In the genomic region with DNA sequence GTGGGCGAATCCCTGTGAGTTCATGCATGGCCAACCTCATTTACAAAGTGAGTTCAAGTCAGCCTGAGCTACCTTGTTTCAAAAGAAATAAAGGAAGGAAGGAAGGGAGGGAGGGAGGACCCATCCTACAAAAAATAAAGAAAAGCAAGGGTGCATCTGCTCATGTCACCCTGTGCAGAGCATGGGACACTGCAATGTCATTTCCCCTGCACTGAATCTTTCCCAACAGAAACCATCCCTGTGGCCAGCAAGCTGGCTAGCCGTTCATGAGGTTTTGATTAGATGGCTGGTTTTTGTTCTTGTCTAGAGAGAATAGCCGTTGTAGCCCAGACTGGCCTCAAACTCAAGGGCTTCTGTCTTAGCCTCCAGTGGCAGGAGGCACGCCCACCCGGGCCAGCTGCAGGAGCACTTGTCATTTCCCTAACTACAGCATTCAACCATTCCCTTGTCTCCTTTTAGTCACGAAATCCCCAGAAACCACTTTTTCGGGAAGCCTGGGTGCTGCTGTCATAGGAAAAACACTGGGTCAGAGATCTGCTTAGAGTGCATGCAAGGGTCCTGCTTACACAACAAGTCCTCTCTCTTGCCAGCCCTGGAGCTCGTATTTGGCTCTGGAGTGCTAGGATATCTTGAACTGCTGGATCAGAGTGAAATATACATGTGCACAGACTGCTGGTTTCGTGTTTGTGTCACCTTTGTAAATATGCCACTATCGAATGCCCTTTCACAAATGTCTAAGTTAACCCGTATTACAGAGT, we compare ENCODE assay signal across 18 mouse cellular contexts. TPM values are rescaled to one million over a fixed set of nuclear protein-coding genes. Genes with fewer than 3 reads are reported as not detected.
A peak's percentile ranks its signal among the peaks of the same experiment; 100 is the strongest.
DNase-seq lines count a peak whose midpoint lies in the region; ATAC-seq and TF ChIP-seq lines count a peak whose summit lies in the region.
"Had no signal": no experiment of that assay in that cellular context is flagged by ENCODE, and none has a peak within 500 bp of the region (broad histone marks: within the 10 kb centered on the region; RNA-seq: fewer than 3 reads in every experiment).

No protein-coding gene starts in this region.

- no peak overlapping the region for H3K4me3 ChIP-seq in liver, adult 2 months (ENCODE audit: insufficient read depth, low read depth, low read length)
- no peak overlapping the region for H3K4me3 ChIP-seq in liver, embryonic 12.5 days
- H3K4me3 ChIP-seq in hindbrain, embryonic 12.5 days = no peak overlapping the region
- H3K4me3 ChIP-seq: forebrain, embryonic 13.5 days; heart, embryonic 15.5 days; limb, embryonic 13.5 days; midbrain, embryonic 13.5 days had no signal

- H3K27me3 ChIP-seq in liver, adult 2 months (ENCODE audit: control insufficient read depth, insufficient read depth, low read length) = no peaks in the 10 kb centered on the region
- H3K27me3 ChIP-seq in liver, embryonic 12.5 days (replicated peaks) = no peaks in the 10 kb centered on the region
- no peaks in the 10 kb centered on the region for H3K27me3 ChIP-seq in hindbrain, embryonic 12.5 days
- H3K27me3 ChIP-seq: forebrain, embryonic 13.5 days; heart, embryonic 15.5 days; limb, embryonic 13.5 days; midbrain, embryonic 13.5 days had no signal

- TF ChIP-seq CTCF in liver, adult 2 months (IDR thresholded peaks at IDR 0.05; ENCODE audit: low read depth, low read length) = no peak

- no peak for TF ChIP-seq POLR2A in liver, adult 2 months (IDR thresholded peaks at IDR 0.05; ENCODE audit: extremely low read depth, insufficient read depth, low read length)

- H3K27ac ChIP-seq in liver, adult 2 months (replicated peaks; ENCODE audit: insufficient read depth, low read depth, low read length) = peak overlapping the region; percentile 92
- H3K27ac ChIP-seq in liver, embryonic 12.5 days = no peak overlapping the region
- H3K27ac ChIP-seq in hindbrain, embryonic 12.5 days = no peak overlapping the region
- H3K27ac ChIP-seq: forebrain, embryonic 13.5 days; heart, embryonic 15.5 days; limb, embryonic 13.5 days; midbrain, embryonic 13.5 days had no signal

- no peak overlapping the region for H3K4me2 ChIP-seq in liver, embryonic 12.5 days
- H3K4me2 ChIP-seq in hindbrain, embryonic 12.5 days (replicated peaks) = no peak overlapping the region
- H3K4me2 ChIP-seq: forebrain, embryonic 13.5 days; heart, embryonic 15.5 days; limb, embryonic 13.5 days; midbrain, embryonic 13.5 days had no signal

- peaks cover 20% of the 10 kb centered on the region for H3K4me1 ChIP-seq in liver, adult 2 months (ENCODE audit: control insufficient read depth, insufficient read depth, low read length)
- peaks cover 6% of the 10 kb centered on the region; the same call in 1 of the 2 replicates for H3K4me1 ChIP-seq in liver, embryonic 12.5 days
- no peaks in the 10 kb centered on the region for H3K4me1 ChIP-seq in hindbrain, embryonic 12.5 days
- H3K4me1 ChIP-seq: forebrain, embryonic 13.5 days; heart, embryonic 15.5 days; limb, embryonic 13.5 days; midbrain, embryonic 13.5 days had no signal

- no peaks in the 10 kb centered on the region for H3K79me2 ChIP-seq in liver, adult 2 months (ENCODE audit: control insufficient read depth, insufficient read depth, low read length)

- peak; percentile 30 for DNase-seq in adrenal gland, adult 2 months
- no peak for DNase-seq in adrenal gland, postnatal 4 days (ENCODE audit: low spot score in 2 of 2)
- DNase-seq in heart, adult 18-20 months = peak; percentile 40 to 62
- DNase-seq in heart, postnatal 4 days = no peak
- peak; percentile 95 for DNase-seq in liver, adult 2 months (ENCODE audit: extremely low read depth, low read depth, low spot score)
- no peak for DNase-seq in embryo, embryonic 10.5 days (ENCODE audit: low spot score)
- DNase-seq: adrenal gland, adult 8-10 months; cerebellum, adult 9-10 months; embryo, embryonic 11 days; kidney, postnatal 14 days; right cerebral cortex, postnatal 14 days had no signal

- peaks cover 22% of the 10 kb centered on the region; the same call in 1 of the 2 replicates for H3K36me3 ChIP-seq in liver, adult 2 months (ENCODE audit: control insufficient read depth, insufficient read depth, low read length)
- 0 out of 2 replicates have a peak, but pooled peaks cover 8% of the 10 kb centered on the region for H3K36me3 ChIP-seq in liver, embryonic 12.5 days
- H3K36me3 ChIP-seq in hindbrain, embryonic 12.5 days = peaks cover 28% of the 10 kb centered on the region

- no peaks in the 10 kb centered on the region for H3K9me3 ChIP-seq in liver, embryonic 12.5 days (replicated peaks)
- H3K9me3 ChIP-seq in hindbrain, embryonic 12.5 days (replicated peaks) = no peaks in the 10 kb centered on the region
- H3K9me3 ChIP-seq: forebrain, embryonic 13.5 days; heart, embryonic 15.5 days; limb, embryonic 13.5 days; midbrain, embryonic 13.5 days had no signal

- ATAC-seq in liver, embryonic 12.5 days = no peak
- no peak for ATAC-seq in hindbrain, embryonic 12.5 days (ENCODE audit: low FRiP score)
- ATAC-seq: forebrain, embryonic 13.5 days; inflammation-experienced regulatory T-cells, adult 6 months; midbrain, embryonic 13.5 days had no signal

- peak overlapping the region; percentile 44 for H3K9ac ChIP-seq in liver, adult 2 months (ENCODE audit: low read depth, low read length)
- H3K9ac ChIP-seq in liver, embryonic 12.5 days = no peak overlapping the region
- no peak overlapping the region for H3K9ac ChIP-seq in hindbrain, embryonic 12.5 days
- H3K9ac ChIP-seq: forebrain, embryonic 13.5 days; heart, embryonic 15.5 days; limb, embryonic 13.5 days; midbrain, embryonic 13.5 days had no signal

- 32% methylated on average over 11 of the region's 11 CpGs for WGBS in liver, adult 2 months
- 64% methylated on average over 11 of the region's 11 CpGs for WGBS in liver, embryonic 12.5 days (ENCODE audit: insufficient replicate concordance)
- WGBS in hindbrain, embryonic 12.5 days = 76% methylated on average over 11 of the region's 11 CpGs

RNA-seq across cellular contexts. Expression of gene Elmod3, which starts 16.4 kb away (rescaled TPM):
- 10 to 100 TPM; 12.9 to 25.6 TPM for total RNA-seq in adrenal gland, adult 2 months (2021)
- polyA plus RNA-seq in adrenal gland, adult 2 months (2012; rRNA removed) = 25.5 and 29.3 TPM in 2 replicates
- 10 to 100 TPM; 14.2 to 16.8 TPM for total RNA-seq in adrenal gland, postnatal 4 days (2021)
- total RNA-seq in heart, adult 18-20 months (2021) = 10 to 100 TPM; 11.6 to 12.6 TPM
- total RNA-seq in heart, postnatal 4 days (2021) = 10 to 100 TPM in 1 of 2 experiments, 1 to 10 TPM in 1; 7.6 to 10.2 TPM
- total RNA-seq in liver, adult 2 months (2014; rRNA removed) = 7.6 and 9.5 TPM in 2 replicates
- polyA plus RNA-seq in liver, adult 2 months (2012; rRNA removed) = 14.7 and 16.0 TPM in 2 replicates
- 6.8 and 7.6 TPM in 2 replicates for polyA plus RNA-seq in liver, embryonic 12.5 days (2016; fragmentation: Nextera tagmentation; extraction: Ambion mirVana)
- polyA plus RNA-seq in hindbrain, embryonic 12.5 days (2016; fragmentation: Nextera tagmentation; extraction: Ambion mirVana) = 17.6 and 18.1 TPM in 2 replicates

RNA-seq across cellular contexts. Expression of gene Retsat, which starts 16.5 kb away (rescaled TPM):
- 100 to 1,000 TPM; 390 to 465 TPM for total RNA-seq in adrenal gland, adult 2 months (2021)
- polyA plus RNA-seq in adrenal gland, adult 2 months (2012; rRNA removed) = 96.6 and 123 TPM in 2 replicates
- 100 to 1,000 TPM; 159 to 166 TPM for total RNA-seq in adrenal gland, postnatal 4 days (2021)
- total RNA-seq in heart, adult 18-20 months (2021) = 100 to 1,000 TPM; 199 to 208 TPM
- 100 to 1,000 TPM in 1 of 2 experiments, 10 to 100 TPM in 1; 91.3 to 105 TPM for total RNA-seq in heart, postnatal 4 days (2021)
- 151 and 180 TPM in 2 replicates for total RNA-seq in liver, adult 2 months (2014; rRNA removed)
- polyA plus RNA-seq in liver, adult 2 months (2012; rRNA removed) = 303 and 340 TPM in 2 replicates
- polyA plus RNA-seq in liver, embryonic 12.5 days (2016; fragmentation: Nextera tagmentation; extraction: Ambion mirVana) = 15.3 and 16.6 TPM in 2 replicates
- polyA plus RNA-seq in hindbrain, embryonic 12.5 days (2016; fragmentation: Nextera tagmentation; extraction: Ambion mirVana) = 5.8 and 6.9 TPM in 2 replicates

RNA-seq across cellular contexts. Expression of gene Tgoln1, which starts 35.0 kb away (rescaled TPM):
- 100 to 1,000 TPM; 241 to 274 TPM for total RNA-seq in adrenal gland, adult 2 months (2021)
- polyA plus RNA-seq in adrenal gland, adult 2 months (2012; rRNA removed) = 38.9 and 46.0 TPM in 2 replicates
- 10 to 100 TPM; 94.9 to 96.7 TPM for total RNA-seq in adrenal gland, postnatal 4 days (2021)
- total RNA-seq in heart, adult 18-20 months (2021) = 10 to 100 TPM; 61.4 to 72.6 TPM
- total RNA-seq in heart, postnatal 4 days (2021) = 10 to 100 TPM; 31.2 to 32.5 TPM
- 68.7 and 85.5 TPM in 2 replicates for total RNA-seq in liver, adult 2 months (2014; rRNA removed)
- 41.4 and 48.0 TPM in 2 replicates for polyA plus RNA-seq in liver, adult 2 months (2012; rRNA removed)
- 17.8 and 18.8 TPM in 2 replicates for polyA plus RNA-seq in liver, embryonic 12.5 days (2016; fragmentation: Nextera tagmentation; extraction: Ambion mirVana)
- polyA plus RNA-seq in hindbrain, embryonic 12.5 days (2016; fragmentation: Nextera tagmentation; extraction: Ambion mirVana) = 38.8 and 39.2 TPM in 2 replicates

RNA-seq across cellular contexts. Expression of gene Capg, which starts 37.6 kb away (rescaled TPM):
- total RNA-seq in adrenal gland, adult 2 months (2021) = 10 to 100 TPM; 32.2 to 56.3 TPM
- polyA plus RNA-seq in adrenal gland, adult 2 months (2012; rRNA removed) = 38.9 and 41.9 TPM in 2 replicates
- 10 to 100 TPM; 48.9 to 55.2 TPM for total RNA-seq in adrenal gland, postnatal 4 days (2021)
- 10 to 100 TPM in 1 of 2 experiments, 1 to 10 TPM in 1; 9.4 to 11.9 TPM for total RNA-seq in heart, adult 18-20 months (2021)
- total RNA-seq in heart, postnatal 4 days (2021) = 10 to 100 TPM; 11.5 to 12.9 TPM
- total RNA-seq in liver, adult 2 months (2014; rRNA removed) = 3.9 and 4.3 TPM in 2 replicates
- polyA plus RNA-seq in liver, adult 2 months (2012; rRNA removed) = 2.2 and 2.8 TPM in 2 replicates
- 18.5 and 19.7 TPM in 2 replicates for polyA plus RNA-seq in liver, embryonic 12.5 days (2016; fragmentation: Nextera tagmentation; extraction: Ambion mirVana)
- 10.6 and 15.0 TPM in 2 replicates for polyA plus RNA-seq in hindbrain, embryonic 12.5 days (2016; fragmentation: Nextera tagmentation; extraction: Ambion mirVana)

Comparison
In these comparisons a context has a peak if more than half of its experiments do, and no peak if none do; other contexts are left out.
1. DNase-seq: peak in adrenal gland, adult 2 months (single experiment), heart, adult 18-20 months (2 of 2) and liver, adult 2 months (single experiment); none in adrenal gland, postnatal 4 days (0 of 2), heart, postnatal 4 days (single experiment) and embryo, embryonic 10.5 days (single experiment).